Mouse (Mus musculus): ENCODE measurements around the gene Gm12830. TPM values are rescaled to one million over a fixed set of nuclear protein-coding genes. Genes with fewer than 3 reads are reported as not detected.

The Gm12830 gene
- not detected for polyA plus RNA-seq (2014; fragmentation: Illumina TruSeq; extraction: RNeasy Lipid Tissue Mini Kit (QIAGEN cat#74804); ENCODE audit: low read depth, low replicate concordance)

GRCm38 (mm10) chr4:114821567-114822192, at the start of gene Gm12830:
Gene Gm12830, plus strand, starts transcription at chr4:114821722.

Other genes with a start within 250 kb of the Gm12830 start
- 0.17 TPM for gene Foxd2, start 87.2 kb downstream of the Gm12830 start, polyA plus RNA-seq (2014; fragmentation: Illumina TruSeq; extraction: RNeasy Lipid Tissue Mini Kit (QIAGEN cat#74804); ENCODE audit: low read depth, low replicate concordance)
- gene Foxe3, start 104.3 kb downstream of the Gm12830 start, polyA plus RNA-seq (2014; fragmentation: Illumina TruSeq; extraction: RNeasy Lipid Tissue Mini Kit (QIAGEN cat#74804); ENCODE audit: low read depth, low replicate concordance), result not detected
- gene Cmpk1, start 165.5 kb downstream of the Gm12830 start, polyA plus RNA-seq (2014; fragmentation: Illumina TruSeq; extraction: RNeasy Lipid Tissue Mini Kit (QIAGEN cat#74804); ENCODE audit: low read depth, low replicate concordance), result 66.4 TPM
- gene Stil, start 178.4 kb downstream of the Gm12830 start, polyA plus RNA-seq (2014; fragmentation: Illumina TruSeq; extraction: RNeasy Lipid Tissue Mini Kit (QIAGEN cat#74804); ENCODE audit: low read depth, low replicate concordance), result 31.7 TPM
- 0.32 TPM for gene Tal1, start 234.7 kb downstream of the Gm12830 start, polyA plus RNA-seq (2014; fragmentation: Illumina TruSeq; extraction: RNeasy Lipid Tissue Mini Kit (QIAGEN cat#74804); ENCODE audit: low read depth, low replicate concordance)

Measured in testis, adult 10 weeks (tissue).